8 mouse cellular contexts compared by ENCODE assay signal in the genomic region with DNA sequence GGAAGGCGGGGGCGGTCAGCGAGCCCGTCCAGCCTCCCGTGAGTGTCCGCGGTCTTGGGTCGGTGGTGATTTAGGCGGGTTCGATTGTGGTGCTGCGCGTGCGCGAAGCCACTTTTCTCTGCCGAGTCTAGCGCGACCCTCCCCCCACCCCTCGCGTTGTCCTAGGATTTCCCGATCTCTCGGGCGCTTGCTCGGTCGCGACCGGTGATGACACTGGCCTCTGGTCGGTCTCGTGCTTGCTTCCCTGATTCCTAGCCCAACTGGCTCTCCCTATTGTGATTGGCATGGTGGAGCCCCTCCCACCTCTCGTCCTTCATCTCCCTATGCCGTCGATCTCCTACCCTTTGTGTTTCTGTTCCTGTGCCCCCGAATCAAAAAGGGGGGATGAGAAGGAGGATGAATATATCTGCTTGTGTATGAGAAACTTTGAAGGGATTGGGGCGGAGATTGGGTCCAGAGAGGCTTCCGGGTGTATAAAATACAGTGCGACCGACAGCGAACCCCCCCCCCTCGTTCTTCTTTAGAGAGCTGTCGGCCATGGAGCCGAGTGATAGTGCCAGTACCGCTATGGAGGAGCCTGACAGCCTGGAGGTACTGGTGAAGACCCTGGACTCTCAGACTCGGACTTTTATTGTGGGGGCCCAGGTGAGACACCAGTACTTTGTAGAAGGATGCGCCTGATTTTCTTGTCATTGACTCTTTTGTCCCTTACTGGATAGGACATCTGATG. TPM values are rescaled to one million over a fixed set of nuclear protein-coding genes. Genes with fewer than 3 reads are reported as not detected.
A peak's percentile ranks its signal among the peaks of the same experiment; 100 is the strongest.
DNase-seq lines count a peak whose midpoint lies in the region; ATAC-seq and TF ChIP-seq lines count a peak whose summit lies in the region.

No protein-coding gene starts in this region.

- H3K9ac ChIP-seq in hindbrain, embryonic 14.5 days: peak overlapping the region; percentile 90

- ATAC-seq in hindbrain, embryonic 14.5 days (ENCODE audit: low FRiP score): peak; percentile 67

- H3K4me1 ChIP-seq in brown adipose tissue, adult 24 weeks (ENCODE audit: control insufficient read depth, insufficient read depth, insufficient read length, low read length): no peaks in the 10 kb centered on the region; the same call in 1 of the 2 replicates
- H3K4me1 ChIP-seq in hindbrain, embryonic 14.5 days (replicated peaks; ENCODE audit: control insufficient read depth, insufficient read depth, low read length): peaks cover 20% of the 10 kb centered on the region

- H3K27me3 ChIP-seq in hindbrain, embryonic 14.5 days (ENCODE audit: control insufficient read depth, insufficient read depth, low read length): no peaks in the 10 kb centered on the region

- no peaks in the 10 kb centered on the region for H3K9me3 ChIP-seq in hindbrain, embryonic 14.5 days (ENCODE audit: control insufficient read depth, low read length)

- peak overlapping the region; percentile 100 for H3K27ac ChIP-seq in layer of hippocampus, adult 2 months
- peak overlapping the region; percentile 95 for H3K27ac ChIP-seq in brown adipose tissue, adult 24 weeks (replicated peaks; ENCODE audit: low read depth, low read length)
- peak overlapping the region; percentile 93 for H3K27ac ChIP-seq in hindbrain, embryonic 14.5 days

- H3K4me2 ChIP-seq in hindbrain, embryonic 14.5 days (replicated peaks): peak overlapping the region; percentile 90

- under 1% methylated on average over 43 of the region's 43 CpGs for WGBS in hindbrain, embryonic 14.5 days

- peak overlapping the region; percentile 97 for H3K4me3 ChIP-seq in layer of hippocampus, adult 2 months
- peak overlapping the region; percentile 72 for H3K4me3 ChIP-seq in brown adipose tissue, adult 24 weeks (ENCODE audit: insufficient read depth, low read depth, low read length)
- peak overlapping the region; percentile 78 for H3K4me3 ChIP-seq in hindbrain, embryonic 14.5 days (replicated peaks; ENCODE audit: low read length)

- TF ChIP-seq CTCF in layer of hippocampus, adult 2 months (conservative IDR thresholded peaks at IDR 0.05): no peak

- DNase-seq in layer of hippocampus, adult 2 months (ENCODE audit: low spot score in 2 of 2): peak in 1 of 2 experiments; percentile 45
- no peak for DNase-seq in layer of hippocampus, postnatal 25 days (ENCODE audit: extremely low spot score in 1 of 2, low spot score in 1 of 2)
- DNase-seq in hindbrain, embryonic 14.5 days (ENCODE audit: low spot score): no peak
- peak; percentile 83 for DNase-seq in mesoderm, embryonic 11.5 days (ENCODE audit: low read depth, low spot score)
- DNase-seq in retina, postnatal 1 day: no peak
- no peak for DNase-seq in adrenal gland, postnatal 10 days
- no peak for DNase-seq in right cerebral cortex, postnatal 10 days (ENCODE audit: low spot score in 2 of 2)

- H3K36me3 ChIP-seq in hindbrain, embryonic 14.5 days (replicated peaks; ENCODE audit: control insufficient read depth, insufficient read depth): peaks cover 28% of the 10 kb centered on the region

RNA-seq across cellular contexts. Expression of a gene that starts 0.8 kb away (rescaled TPM):
- total RNA-seq in layer of hippocampus, adult 2 months (2021): 100 to 1,000 TPM; 320 to 334 TPM
- total RNA-seq in layer of hippocampus, postnatal 25 days (2021): 100 to 1,000 TPM; 290 to 320 TPM
- 119 and 160 TPM in 2 replicates for polyA plus RNA-seq in brown adipose tissue, adult 24 weeks (2012; ENCODE audit: insufficient read depth, insufficient read length, missing spikeins)
- polyA plus RNA-seq in hindbrain, embryonic 14.5 days (2014; fragmentation: Nextera tagmentation; extraction: Ambion mirVana): 90.2 and 98.2 TPM in 2 replicates
- 100 to 1,000 TPM; 300 to 349 TPM for total RNA-seq in adrenal gland, postnatal 10 days (2021)

RNA-seq across cellular contexts. Expression of a gene that starts 3.9 kb away (rescaled TPM):
- total RNA-seq in layer of hippocampus, adult 2 months (2021): under 1 TPM; 0.37 to 0.49 TPM
- total RNA-seq in layer of hippocampus, postnatal 25 days (2021): not detected
- polyA plus RNA-seq in brown adipose tissue, adult 24 weeks (2012; ENCODE audit: insufficient read depth, insufficient read length, missing spikeins): not detected in 2 replicates
- 0.39 TPM in 1 of 2 replicates, not detected in the other for polyA plus RNA-seq in hindbrain, embryonic 14.5 days (2014; fragmentation: Nextera tagmentation; extraction: Ambion mirVana)
- 100 to 1,000 TPM in 1 of 2 experiments, 10 to 100 TPM in 1; 44.8 to 115 TPM for total RNA-seq in adrenal gland, postnatal 10 days (2021)

RNA-seq across cellular contexts. Expression of a gene that starts 9.6 kb away (rescaled TPM):
- 10 to 100 TPM; 25.2 to 29.3 TPM for total RNA-seq in layer of hippocampus, adult 2 months (2021)
- 10 to 100 TPM; 27.0 to 27.3 TPM for total RNA-seq in layer of hippocampus, postnatal 25 days (2021)
- 12.8 and 17.2 TPM in 2 replicates for polyA plus RNA-seq in brown adipose tissue, adult 24 weeks (2012; ENCODE audit: insufficient read depth, insufficient read length, missing spikeins)
- 6.0 and 6.2 TPM in 2 replicates for polyA plus RNA-seq in hindbrain, embryonic 14.5 days (2014; fragmentation: Nextera tagmentation; extraction: Ambion mirVana)
- total RNA-seq in adrenal gland, postnatal 10 days (2021): 10 to 100 TPM; 26.0 to 28.5 TPM

RNA-seq across cellular contexts. Expression of a gene that starts 13.9 kb away (rescaled TPM):
- total RNA-seq in layer of hippocampus, adult 2 months (2021): 100 to 1,000 TPM; 170 to 178 TPM
- total RNA-seq in layer of hippocampus, postnatal 25 days (2021): 100 to 1,000 TPM; 179 to 181 TPM
- polyA plus RNA-seq in brown adipose tissue, adult 24 weeks (2012; ENCODE audit: insufficient read depth, insufficient read length, missing spikeins): 138 and 147 TPM in 2 replicates
- polyA plus RNA-seq in hindbrain, embryonic 14.5 days (2014; fragmentation: Nextera tagmentation; extraction: Ambion mirVana): 321 and 339 TPM in 2 replicates
- total RNA-seq in adrenal gland, postnatal 10 days (2021): 100 to 1,000 TPM; 198 to 200 TPM

RNA-seq across cellular contexts. Expression of a gene that starts 14.5 kb away (rescaled TPM):
- total RNA-seq in layer of hippocampus, adult 2 months (2021): 10 to 100 TPM; 15.0 to 15.9 TPM
- 10 to 100 TPM; 14.2 to 14.4 TPM for total RNA-seq in layer of hippocampus, postnatal 25 days (2021)
- 7.9 and 12.8 TPM in 2 replicates for polyA plus RNA-seq in brown adipose tissue, adult 24 weeks (2012; ENCODE audit: insufficient read depth, insufficient read length, missing spikeins)
- 21.9 and 22.0 TPM in 2 replicates for polyA plus RNA-seq in hindbrain, embryonic 14.5 days (2014; fragmentation: Nextera tagmentation; extraction: Ambion mirVana)
- total RNA-seq in adrenal gland, postnatal 10 days (2021): 10 to 100 TPM; 10.8 to 11.4 TPM

Comparison
In these comparisons a context has a peak if more than half of its experiments do, and no peak if none do; other contexts are left out.
1. RNA of a gene that starts 3.9 kb away (total RNA-seq): 44.8 to 115 TPM in adrenal gland, postnatal 10 days; 0.37 to 0.49 TPM in layer of hippocampus, adult 2 months and not detected in layer of hippocampus, postnatal 25 days; every median in the first group is over 10 times any median in the second.
2. Peak in every context shown above with its lines, with median percentiles within 50 percentile points of each other: H3K27ac ChIP-seq and H3K4me3 ChIP-seq.